24 mouse cellular contexts compared by ENCODE assay signal in the genomic region with DNA sequence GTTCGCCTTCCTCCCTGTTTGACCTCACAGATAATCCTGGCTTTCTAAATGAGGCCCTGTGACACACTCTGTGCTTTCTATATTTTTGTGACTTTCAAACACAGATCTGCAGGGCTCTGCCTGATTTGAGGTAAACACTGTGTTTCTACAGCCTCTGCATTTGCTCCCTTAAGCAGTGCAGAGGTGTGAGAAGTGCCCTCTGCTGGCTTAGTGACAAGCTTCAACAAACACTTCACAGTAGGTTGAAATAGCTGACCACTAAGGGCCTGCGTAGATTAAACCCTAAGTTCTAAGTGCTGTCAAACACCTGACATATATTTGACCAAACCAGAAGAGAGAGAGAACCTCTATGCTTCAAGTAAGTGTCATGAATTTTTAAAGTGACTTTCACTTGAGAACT. TPM values are rescaled to one million over a fixed set of nuclear protein-coding genes. Genes with fewer than 3 reads are reported as not detected.
DNase-seq lines count a peak whose midpoint lies in the region; ATAC-seq and TF ChIP-seq lines count a peak whose summit lies in the region.
"Had no signal": no experiment of that assay in that cellular context is flagged by ENCODE, and none has a peak within 500 bp of the region (broad histone marks: within the 10 kb centered on the region; RNA-seq: fewer than 3 reads in every experiment).

No protein-coding gene starts in this region.

- H3K9me3 ChIP-seq in lung, embryonic 14.5 days (ENCODE audit: low read depth, low read length) = no peaks in the 10 kb centered on the region
- H3K9me3 ChIP-seq: forebrain, embryonic 10.5 days; heart, embryonic 13.5 days; kidney, embryonic 15.5 days; limb, embryonic 13.5 days; neural tube, embryonic 13.5 days had no signal

- no peaks in the 10 kb centered on the region for H3K4me1 ChIP-seq in lung, embryonic 14.5 days (ENCODE audit: insufficient read depth)
- H3K4me1 ChIP-seq in lung, adult 2 months (ENCODE audit: control insufficient read depth, insufficient read depth, low read length) = no peaks in the 10 kb centered on the region
- H3K4me1 ChIP-seq: forebrain, embryonic 10.5 days; kidney, embryonic 15.5 days; limb, embryonic 13.5 days; neural tube, embryonic 13.5 days had no signal

- no peaks in the 10 kb centered on the region for H3K36me3 ChIP-seq in lung, embryonic 14.5 days (ENCODE audit: insufficient read depth)
- H3K36me3 ChIP-seq: forebrain, embryonic 10.5 days; heart, embryonic 13.5 days; kidney, embryonic 15.5 days; limb, embryonic 13.5 days; neural tube, embryonic 13.5 days had no signal

- no peak overlapping the region for H3K4me2 ChIP-seq in lung, embryonic 14.5 days
- H3K4me2 ChIP-seq: heart, embryonic 13.5 days; kidney, embryonic 15.5 days; limb, embryonic 13.5 days; neural tube, embryonic 13.5 days had no signal

- ATAC-seq in lung, embryonic 14.5 days (ENCODE audit: insufficient read depth) = no peak
- ATAC-seq: activated CD4-positive, CD25-positive, alpha-beta regulatory T cell, adult 4 months; Patski had no signal

- H3K4me3 ChIP-seq in lung, embryonic 14.5 days (ENCODE audit: low read depth, low read length) = no peak overlapping the region
- no peak overlapping the region for H3K4me3 ChIP-seq in lung, adult 2 months (replicated peaks; ENCODE audit: extremely low read depth, low read depth, low read length)
- H3K4me3 ChIP-seq: forebrain, embryonic 10.5 days; heart, embryonic 13.5 days; kidney, embryonic 15.5 days; left cerebral cortex, adult 2 months; limb, embryonic 13.5 days; neural tube, embryonic 13.5 days had no signal

- no peak for TF ChIP-seq POLR2A in lung, adult 2 months (IDR thresholded peaks at IDR 0.05; ENCODE audit: borderline replicate concordance, extremely low read depth, low read depth, low read length)

- TF ChIP-seq CTCF in lung, embryonic 14.5 days (IDR thresholded peaks at IDR 0.05; ENCODE audit: low read depth) = 0 out of 2 replicates have a peak, but pooled peaks have one; percentile 14
- TF ChIP-seq CTCF in lung, adult 2 months (IDR thresholded peaks at IDR 0.05; ENCODE audit: insufficient read depth, low read length) = no peak

- DNase-seq in heart, adult 11 months = peak; percentile 57
- DNase-seq in heart, adult 18-20 months = no peak
- DNase-seq in lung, embryonic 14.5 days = peak; percentile 45
- no peak for DNase-seq in lung, adult 2 months
- peak; percentile 15 for DNase-seq in 416B (ENCODE audit: low read depth)
- peak; percentile 15 for DNase-seq in embryo, embryonic 10.5 days (ENCODE audit: low spot score)
- DNase-seq in spleen, adult 18-20 months = no peak
- DNase-seq: adrenal gland, postnatal 14 days; B cell, adult 2 months; cerebellum, adult 2 months; gastrocnemius, postnatal 25 days; heart, postnatal 4 days; thymus, postnatal 4 days had no signal

- H3K9ac ChIP-seq in lung, embryonic 14.5 days = no peak overlapping the region
- H3K9ac ChIP-seq: heart, embryonic 13.5 days; kidney, embryonic 15.5 days; limb, embryonic 13.5 days; liver, embryonic 14.5 days; neural tube, embryonic 13.5 days had no signal

- H3K27ac ChIP-seq in lung, embryonic 14.5 days (ENCODE audit: low read depth) = no peak overlapping the region
- H3K27ac ChIP-seq: forebrain, embryonic 10.5 days; heart, embryonic 13.5 days; kidney, embryonic 15.5 days; left cerebral cortex, adult 2 months; limb, embryonic 13.5 days; liver, embryonic 14.5 days; neural tube, embryonic 13.5 days had no signal

- WGBS in lung, embryonic 14.5 days = 33% methylated on average over 2 of the region's 2 CpGs
- 47% methylated on average over 2 of the region's 2 CpGs for WGBS in lung, adult 2 months

- H3K27me3 ChIP-seq in lung, embryonic 14.5 days (ENCODE audit: insufficient read depth, low read length) = no peaks in the 10 kb centered on the region
- H3K27me3 ChIP-seq: heart, embryonic 13.5 days; kidney, embryonic 15.5 days; limb, embryonic 13.5 days; neural tube, embryonic 13.5 days; Patski had no signal

RNA-seq across cellular contexts. Expression of gene Vmn1r196, which starts 5.1 kb away (rescaled TPM):
- not detected for total RNA-seq in heart, adult 18-20 months (2021)
- not detected in 2 replicates for polyA plus RNA-seq in lung, embryonic 14.5 days (2014; fragmentation: Nextera tagmentation; extraction: Ambion mirVana)
- not detected in 2 replicates for polyA plus RNA-seq in lung, adult 2 months (2012; rRNA removed)
- total RNA-seq: adrenal gland, postnatal 14 days; gastrocnemius, postnatal 25 days; heart, postnatal 4 days; left cerebral cortex, adult 2 months; megakaryocyte, adult 5-6 weeks had no signal
- polyA plus RNA-seq: activated CD4-positive, CD25-positive, alpha-beta regulatory T cell, adult 4 months; cerebellum, adult 2 months; embryonic facial prominence, embryonic 14.5 days; forebrain, embryonic 10.5 days; heart, embryonic 13.5 days; kidney, embryonic 15.5 days; limb, embryonic 13.5 days; liver, embryonic 14.5 days; neural tube, embryonic 13.5 days had no signal

RNA-seq across cellular contexts. Expression of gene Vmn1r195, which starts 14.3 kb away (rescaled TPM):
- not detected for total RNA-seq in heart, adult 18-20 months (2021)
- not detected in 2 replicates for polyA plus RNA-seq in lung, embryonic 14.5 days (2014; fragmentation: Nextera tagmentation; extraction: Ambion mirVana)
- polyA plus RNA-seq in lung, adult 2 months (2012; rRNA removed) = not detected in 2 replicates
- total RNA-seq: adrenal gland, postnatal 14 days; gastrocnemius, postnatal 25 days; heart, postnatal 4 days; left cerebral cortex, adult 2 months; megakaryocyte, adult 5-6 weeks had no signal
- polyA plus RNA-seq: activated CD4-positive, CD25-positive, alpha-beta regulatory T cell, adult 4 months; cerebellum, adult 2 months; embryonic facial prominence, embryonic 14.5 days; forebrain, embryonic 10.5 days; heart, embryonic 13.5 days; kidney, embryonic 15.5 days; limb, embryonic 13.5 days; liver, embryonic 14.5 days; neural tube, embryonic 13.5 days; Patski had no signal

RNA-seq across cellular contexts. Expression of gene Vmn1r197, which starts 39.8 kb away (rescaled TPM):
- total RNA-seq in heart, adult 18-20 months (2021) = not detected
- polyA plus RNA-seq in lung, embryonic 14.5 days (2014; fragmentation: Nextera tagmentation; extraction: Ambion mirVana) = not detected in 2 replicates
- not detected in 2 replicates for polyA plus RNA-seq in lung, adult 2 months (2012; rRNA removed)
- total RNA-seq: adrenal gland, postnatal 14 days; gastrocnemius, postnatal 25 days; heart, postnatal 4 days; left cerebral cortex, adult 2 months; megakaryocyte, adult 5-6 weeks had no signal
- polyA plus RNA-seq: cerebellum, adult 2 months; forebrain, embryonic 10.5 days; heart, embryonic 13.5 days; kidney, embryonic 15.5 days; limb, embryonic 13.5 days; liver, embryonic 14.5 days; neural tube, embryonic 13.5 days; Patski had no signal

RNA-seq across cellular contexts. Expression of gene Vmn1r194, which starts 40.6 kb away (rescaled TPM):
- not detected for total RNA-seq in heart, adult 18-20 months (2021)
- polyA plus RNA-seq in lung, embryonic 14.5 days (2014; fragmentation: Nextera tagmentation; extraction: Ambion mirVana) = not detected in 2 replicates
- not detected in 2 replicates for polyA plus RNA-seq in lung, adult 2 months (2012; rRNA removed)
- total RNA-seq: adrenal gland, postnatal 14 days; gastrocnemius, postnatal 25 days; heart, postnatal 4 days; left cerebral cortex, adult 2 months; megakaryocyte, adult 5-6 weeks had no signal
- polyA plus RNA-seq: activated CD4-positive, CD25-positive, alpha-beta regulatory T cell, adult 4 months; cerebellum, adult 2 months; embryonic facial prominence, embryonic 14.5 days; forebrain, embryonic 10.5 days; heart, embryonic 13.5 days; kidney, embryonic 15.5 days; limb, embryonic 13.5 days; liver, embryonic 14.5 days; neural tube, embryonic 13.5 days; Patski had no signal

Comparison
In these comparisons a context has a peak if more than half of its experiments do, and no peak if none do; other contexts are left out.
1. DNase-seq: peak in heart, adult 11 months (single experiment), lung, embryonic 14.5 days (single experiment), 416B (single experiment) and embryo, embryonic 10.5 days (single experiment); none in heart, adult 18-20 months (0 of 2), lung, adult 2 months (single experiment) and spleen, adult 18-20 months (0 of 2).